Comparison of ENCODE assay signal across 8 mouse cellular contexts in the genomic region with DNA sequence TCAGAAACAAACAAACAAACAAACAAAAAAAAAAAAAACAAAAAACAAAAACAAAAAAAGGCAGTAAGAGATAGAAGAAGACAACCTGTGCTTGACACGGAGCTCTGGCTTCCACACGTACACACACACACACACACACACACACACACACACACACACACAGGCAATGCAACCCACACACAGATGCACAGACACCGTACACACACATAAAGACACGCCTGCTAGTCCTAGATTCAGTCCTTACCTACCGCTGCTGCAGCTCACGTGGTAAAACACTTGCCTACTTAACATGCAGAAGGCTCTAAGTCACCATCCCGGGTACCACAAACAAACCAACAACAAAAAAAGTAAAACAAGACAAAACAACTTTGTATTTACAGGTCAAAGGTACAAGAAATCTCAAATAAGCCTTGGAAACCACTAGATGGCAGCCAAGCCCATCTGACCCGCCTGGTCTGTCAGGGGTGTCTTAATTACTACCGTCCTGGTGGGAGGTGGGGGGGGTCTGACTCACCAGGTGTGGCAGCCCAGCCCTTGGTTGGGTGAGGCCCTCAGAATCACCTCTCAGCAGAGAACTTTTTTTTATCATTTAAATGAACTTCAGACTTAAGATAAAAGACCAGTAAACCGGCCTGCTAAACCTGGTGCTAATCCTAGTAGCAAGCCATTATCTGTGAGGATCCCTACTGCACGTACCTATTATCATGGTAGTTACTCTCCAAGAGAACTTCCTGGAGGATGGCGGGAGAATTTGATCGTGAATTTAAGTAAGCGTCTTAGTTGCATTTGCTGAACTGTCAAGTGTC. TPM values are rescaled to one million over a fixed set of nuclear protein-coding genes. Genes with fewer than 3 reads are reported as not detected.
DNase-seq lines count a peak whose midpoint lies in the region; ATAC-seq and TF ChIP-seq lines count a peak whose summit lies in the region.

No protein-coding gene starts in this region.

- no peak overlapping the region for H3K4me3 ChIP-seq in gastrocnemius, adult 2 months
- no peak overlapping the region for H3K4me3 ChIP-seq in intestine, embryonic 16.5 days (ENCODE audit: low read length)

- ATAC-seq in intestine, embryonic 16.5 days = peak; percentile 97
- ATAC-seq in megakaryocyte, adult 5-6 weeks (ENCODE audit: poor library complexity, severe bottlenecking) = no peak

- H3K9ac ChIP-seq in intestine, embryonic 16.5 days (ENCODE audit: low read depth, low read length) = no peak overlapping the region

- H3K9me3 ChIP-seq in intestine, embryonic 16.5 days (ENCODE audit: control insufficient read depth, low read length) = no peaks in the 10 kb centered on the region

- H3K27ac ChIP-seq in gastrocnemius, adult 2 months = no peak overlapping the region
- no peak overlapping the region for H3K27ac ChIP-seq in intestine, embryonic 16.5 days (ENCODE audit: low read length)

- H3K4me2 ChIP-seq in intestine, embryonic 16.5 days (ENCODE audit: low read depth, low read length) = 0 out of 2 replicates have a peak overlapping the region, but pooled peaks have one; percentile 9

- peak; percentile 46 for DNase-seq in gastrocnemius, adult 2 months
- DNase-seq in gastrocnemius, postnatal 14 days = no peak
- DNase-seq in 416B (ENCODE audit: low read depth) (peak; percentile 60), ZHBTc4 (ENCODE audit: low read depth, low spot score) (peak; percentile 97)
- DNase-seq in splenic B cell, adult 2 months (ENCODE audit: low read depth, low spot score) = peak; percentile 72
- DNase-seq in gastrocnemius, adult 8-10 months (ENCODE audit: low spot score in 2 of 2) = no peak

- no peaks in the 10 kb centered on the region for H3K27me3 ChIP-seq in intestine, embryonic 16.5 days (replicated peaks; ENCODE audit: control insufficient read depth, insufficient read depth, low read length)
- H3K27me3 ChIP-seq in splenic B cell, adult 2 months (ENCODE audit: control insufficient read depth, insufficient read depth, low read length, poor library complexity, severe bottlenecking) = no peaks in the 10 kb centered on the region

- H3K4me1 ChIP-seq in intestine, embryonic 16.5 days (ENCODE audit: control insufficient read depth, insufficient read depth, low read length) = peaks cover 10% of the 10 kb centered on the region

- peak; percentile 77 for TF ChIP-seq CTCF in gastrocnemius, adult 2 months (IDR thresholded peaks at IDR 0.05)

- no peaks in the 10 kb centered on the region for H3K36me3 ChIP-seq in intestine, embryonic 16.5 days (ENCODE audit: control insufficient read depth, insufficient read depth, low read length)
- no peaks in the 10 kb centered on the region for H3K36me3 ChIP-seq in splenic B cell, adult 2 months (ENCODE audit: control insufficient read depth, insufficient read depth, low read length, poor library complexity, severe bottlenecking)

- WGBS in intestine, embryonic 16.5 days = 23% methylated on average over 14 of the region's 14 CpGs

- intact Hi-C loops in gastrocnemius, adult 2 months (cut with DNase I) = loop anchor here (10.0 kb wide), 1 partner anchor 751 kb away; no protein-coding TSS in a partner anchor
- intact Hi-C loops in gastrocnemius, postnatal 14 days (cut with DNase I; ENCODE audit: low total_unique reads) = loop anchor here (10.0 kb wide), 1 partner anchor 721 kb away; no protein-coding TSS in a partner anchor

RNA-seq across cellular contexts. Expression of a gene that starts 14.3 kb away (rescaled TPM):
- total RNA-seq in gastrocnemius, adult 2 months (2021) = 10 to 100 TPM; 31.2 to 36.6 TPM
- total RNA-seq in gastrocnemius, postnatal 14 days (2021) = 10 to 100 TPM; 10.1 to 32.8 TPM
- polyA plus RNA-seq in intestine, embryonic 16.5 days (2015; fragmentation: Nextera tagmentation; extraction: Ambion mirVana) = 3.5 and 4.4 TPM in 2 replicates
- 8.8 and 10.0 TPM in 2 replicates for total RNA-seq in megakaryocyte, adult 5-6 weeks (2015)
- total RNA-seq in megakaryocyte, adult 5-6 weeks (2017) = 1.6 and 2.4 TPM in 2 replicates
- total RNA-seq in gastrocnemius, adult 8-10 months (2022) = 10 to 100 TPM; 10.1 to 36.4 (median 14.5) TPM

Comparison
In these comparisons a context has a peak if more than half of its experiments do, and no peak if none do; other contexts are left out.
1. DNase-seq: peak in gastrocnemius, adult 2 months (single experiment), 416B (single experiment), ZHBTc4 (single experiment) and splenic B cell, adult 2 months (single experiment); none in gastrocnemius, postnatal 14 days (single experiment) and gastrocnemius, adult 8-10 months (0 of 2).